Mouse (Mus musculus) kidney, embryonic 15.5 days (tissue): ENCODE data around the gene Mcam. TPM values are rescaled to one million over a fixed set of nuclear protein-coding genes. Genes with fewer than 3 reads are reported as not detected.

Experiments used
- ATAC-seq: fragments of 200-750 bp; cut with Nextera tagmentation; replicated peaks from 2 replicates; pipeline ENCODE4 v1.8.0; 2017; ENCODE audit warnings: moderate TSS enrichment; ENCODE audit not compliant: low FRiP score
- H3K27ac ChIP-seq: fragments of 300-500 bp; sonication (generic); 2 replicates; pipeline ENCODE4 v1.5.1; 2015; ENCODE audit warnings: mild to moderate bottlenecking, inconsistent platforms
- H3K27me3 ChIP-seq: fragments of 300-500 bp; sonication (generic); 2 replicates; pipeline ENCODE4 v1.6.1; 2015; ENCODE audit warnings: inconsistent platforms
- H3K36me3 ChIP-seq: fragments of 300-500 bp; sonication (generic); 2 replicates; pipeline ENCODE4 v1.6.1; 2015; ENCODE audit warnings: inconsistent platforms
- H3K4me1 ChIP-seq: fragments of 300-500 bp; sonication (generic); 2 replicates; pipeline ENCODE4 v1.6.1; 2015; ENCODE audit warnings: inconsistent platforms
- H3K4me2 ChIP-seq: fragments of 300-500 bp; sonication (generic); 2 replicates; pipeline ENCODE4 v1.6.1; 2015; ENCODE audit warnings: moderate library complexity, mild to moderate bottlenecking, inconsistent platforms
- H3K4me3 ChIP-seq: fragments of 300-500 bp; sonication (generic); replicated peaks from 2 replicates; pipeline ENCODE4 v1.5.1; 2015; ENCODE audit warnings: mild to moderate bottlenecking, inconsistent platforms
- H3K9ac ChIP-seq: fragments of 300-500 bp; sonication (generic); 2 replicates; pipeline ENCODE4 v1.6.1; 2015; ENCODE audit warnings: mild to moderate bottlenecking, inconsistent platforms
- H3K9me3 ChIP-seq: fragments of 300-500 bp; sonication (generic); replicated peaks from 2 replicates; pipeline ENCODE4 v1.6.1; 2016; ENCODE audit warnings: inconsistent platforms
- WGBS: fragments of 180-500 bp; shearing (Covaris S2); methylation state at CpG from one replicate; pipeline ENCODE4 v1.1.7; 2015; ENCODE audit warnings: mixed read lengths; 5-methylcytosine and 5-hydroxymethylcytosine counted together
- polyA plus RNA-seq: library from polyadenylated mRNA; unstranded; fragments of >200 nt; fragmentation: Nextera tagmentation; extraction: Ambion mirVana; gene quantifications from 2 replicates; pipeline ENCODE4 v1.2.1, GENCODE M21; 2015

Mcam gene
- polyA plus RNA-seq, 1 experiment from 2014 or later = 47.0 TPM

GRCm38 (mm10) chr9:44144718-44145060 is 10.4 kb downstream of the Mcam start:
- H3K27ac ChIP-seq = peak overlapping the region; percentile 74
- H3K9ac ChIP-seq = no peak overlapping the region
- ATAC-seq = no peak
- H3K4me1 ChIP-seq = peaks cover 13% of the 10 kb centered on the region
- no peaks in the 10 kb centered on the region for H3K9me3 ChIP-seq
- H3K36me3 ChIP-seq = peaks cover 84% of the 10 kb centered on the region
- H3K4me2 ChIP-seq = no peak overlapping the region
- H3K27me3 ChIP-seq = no peaks in the 10 kb centered on the region
- no peak overlapping the region for H3K4me3 ChIP-seq

GRCm38 (mm10) chr9:44147290-44147689 is 13.0 kb downstream of the Mcam start:
- Histone ChIP-seq H3K4me1 (peaks cover 13% of the 10 kb centered on the region), H3K9me3 (no peaks in the 10 kb centered on the region)

GRCm38 (mm10) chr9:44159886-44160285 is 25.6 kb downstream of the Mcam start:
- ATAC-seq = no peak
- Histone ChIP-seq H3K27ac (no peak overlapping the region), H3K4me2 (no peak overlapping the region), H3K27me3 (no peaks in the 10 kb centered on the region), H3K4me3 (no peak overlapping the region), H3K36me3 (peaks cover 91% of the 10 kb centered on the region), H3K4me1 (no peaks in the 10 kb centered on the region), H3K9me3 (no peaks in the 10 kb centered on the region), H3K9ac (no peak overlapping the region)
- WGBS = 69% methylated on average over 3 of the region's 3 CpGs

More at GRCm38 (mm10) chr9:44147290-44147689, 13.0 kb downstream of the Mcam start:
- no peak overlapping the region for H3K27ac ChIP-seq
- no peak for ATAC-seq
- no peak overlapping the region for H3K4me2 ChIP-seq
- 66% methylated on average over 3 of the region's 3 CpGs for WGBS
- H3K4me3 ChIP-seq = no peak overlapping the region
- no peaks in the 10 kb centered on the region for H3K27me3 ChIP-seq
- H3K36me3 ChIP-seq = peaks cover 84% of the 10 kb centered on the region
- H3K9ac ChIP-seq = no peak overlapping the region

- Histone ChIP-seq H3K4me3 (no peak overlapping the region), H3K4me2 (no peak overlapping the region), H3K9me3 (no peaks in the 10 kb centered on the region), H3K36me3 (peaks cover 83% of the 10 kb centered on the region), H3K4me1 (no peaks in the 10 kb centered on the region), H3K27me3 (no peaks in the 10 kb centered on the region), H3K9ac (no peak overlapping the region), H3K27ac (no peak overlapping the region)
- ATAC-seq = no peak
- WGBS = 89% methylated on average over 5 of the region's 5 CpGs
These were observed 34.7 kb downstream of the Mcam start for GRCm38 (mm10) chr9:44168931-44169330.

- Histone ChIP-seq H3K4me2 (no peak overlapping the region), H3K27me3 (no peaks in the 10 kb centered on the region), H3K4me3 (no peak overlapping the region), H3K36me3 (peaks cover 65% of the 10 kb centered on the region), H3K27ac (no peak overlapping the region), H3K9ac (no peak overlapping the region), H3K4me1 (peaks cover 3% of the 10 kb centered on the region), H3K9me3 (no peaks in the 10 kb centered on the region)
- ATAC-seq = no peak
- 76% methylated on average over 3 of the region's 3 CpGs for WGBS
These were observed 36.5 kb downstream of the Mcam start for GRCm38 (mm10) chr9:44170691-44171151.

GRCm38 (mm10) chr9:44175556-44175955 is 41.3 kb downstream of the Mcam start:
- H3K9ac ChIP-seq = no peak overlapping the region
- peak overlapping the region; percentile 76; the same call in 1 of the 2 replicates for H3K27ac ChIP-seq
- 0 out of 2 replicates have a peak overlapping the region, but pooled peaks have one; percentile 9 for H3K4me2 ChIP-seq
- 40% methylated on average over 6 of the region's 6 CpGs for WGBS
- H3K4me3 ChIP-seq = no peak overlapping the region
- H3K36me3 ChIP-seq = peaks cover 44% of the 10 kb centered on the region
- H3K27me3 ChIP-seq = no peaks in the 10 kb centered on the region
- H3K9me3 ChIP-seq = peaks cover 4% of the 10 kb centered on the region; the same call in 1 of the 2 replicates
- ATAC-seq = peak; percentile 69; the same call in 1 of the 2 replicates
- peaks cover 10% of the 10 kb centered on the region for H3K4me1 ChIP-seq

GRCm38 (mm10) chr9:44175957-44176356 is 41.7 kb downstream of the Mcam start:
- 77% methylated on average over 1 of the region's 1 CpGs for WGBS
- 0 out of 2 replicates have a peak overlapping the region, but pooled peaks have one; percentile 9 for H3K4me2 ChIP-seq
- ATAC-seq = no peak
- H3K4me3 ChIP-seq = no peak overlapping the region
- H3K27me3 ChIP-seq = no peaks in the 10 kb centered on the region
- H3K27ac ChIP-seq = peak overlapping the region; percentile 76; the same call in 1 of the 2 replicates
- H3K36me3 ChIP-seq = peaks cover 40% of the 10 kb centered on the region
- H3K9ac ChIP-seq = no peak overlapping the region
- peaks cover 10% of the 10 kb centered on the region for H3K4me1 ChIP-seq
- H3K9me3 ChIP-seq = peaks cover 4% of the 10 kb centered on the region; the same call in 1 of the 2 replicates

- Histone ChIP-seq H3K27me3 (no peaks in the 10 kb centered on the region), H3K4me1 (peaks cover 10% of the 10 kb centered on the region), H3K4me2 (no peak overlapping the region), H3K36me3 (peaks cover 25% of the 10 kb centered on the region), H3K4me3 (no peak overlapping the region), H3K27ac (no peak overlapping the region), H3K9me3 (peaks cover 4% of the 10 kb centered on the region; the same call in 1 of the 2 replicates), H3K9ac (no peak overlapping the region)
- ATAC-seq = no peak
- WGBS = 82% methylated on average over 2 of the region's 2 CpGs
These were observed 43.1 kb downstream of the Mcam start for GRCm38 (mm10) chr9:44177405-44177804.

GRCm38 (mm10) chr9:44178389-44178788 is 44.1 kb downstream of the Mcam start:
- Histone ChIP-seq H3K27ac (no peak overlapping the region), H3K36me3 (peaks cover 17% of the 10 kb centered on the region), H3K27me3 (no peaks in the 10 kb centered on the region), H3K4me3 (no peak overlapping the region), H3K4me1 (peaks cover 10% of the 10 kb centered on the region), H3K9ac (no peak overlapping the region), H3K4me2 (no peak overlapping the region), H3K9me3 (peaks cover 4% of the 10 kb centered on the region; the same call in 1 of the 2 replicates)
- no peak for ATAC-seq
- 85% methylated on average over 14 of the region's 14 CpGs for WGBS

- no peak for ATAC-seq
- Histone ChIP-seq H3K4me1 (peaks cover 10% of the 10 kb centered on the region), H3K9me3 (peaks cover 4% of the 10 kb centered on the region; the same call in 1 of the 2 replicates), H3K4me3 (no peak overlapping the region), H3K27ac (no peak overlapping the region), H3K9ac (no peak overlapping the region), H3K4me2 (no peak overlapping the region), H3K36me3 (peaks cover 17% of the 10 kb centered on the region), H3K27me3 (no peaks in the 10 kb centered on the region)
- WGBS = 97% methylated on average over 12 of the region's 12 CpGs
These were observed 44.5 kb downstream of the Mcam start for GRCm38 (mm10) chr9:44178811-44179210.

- Histone ChIP-seq H3K9me3 (peaks cover 4% of the 10 kb centered on the region; the same call in 1 of the 2 replicates), H3K4me2 (no peak overlapping the region), H3K4me1 (no peaks in the 10 kb centered on the region), H3K9ac (no peak overlapping the region), H3K27ac (no peak overlapping the region), H3K27me3 (no peaks in the 10 kb centered on the region), H3K4me3 (no peak overlapping the region), H3K36me3 (peaks cover 24% of the 10 kb centered on the region)
- no peak for ATAC-seq
- WGBS = 76% methylated on average over 5 of the region's 5 CpGs
These were observed 47.3 kb downstream of the Mcam start for GRCm38 (mm10) chr9:44181537-44181936.

- Histone ChIP-seq H3K9ac (no peak overlapping the region), H3K9me3 (peaks cover 4% of the 10 kb centered on the region; the same call in 1 of the 2 replicates), H3K4me3 (no peak overlapping the region), H3K36me3 (peaks cover 24% of the 10 kb centered on the region), H3K27ac (no peak overlapping the region), H3K4me1 (no peaks in the 10 kb centered on the region), H3K27me3 (no peaks in the 10 kb centered on the region), H3K4me2 (no peak overlapping the region)
- WGBS = 85% methylated on average over 3 of the region's 3 CpGs
- ATAC-seq = no peak
These were observed 48.0 kb downstream of the Mcam start for GRCm38 (mm10) chr9:44182260-44182659.

- Histone ChIP-seq H3K4me3 (no peak overlapping the region), H3K27ac (no peak overlapping the region), H3K36me3 (peaks cover 10% of the 10 kb centered on the region), H3K4me2 (no peak overlapping the region), H3K4me1 (no peaks in the 10 kb centered on the region), H3K9me3 (no peaks in the 10 kb centered on the region), H3K9ac (no peak overlapping the region), H3K27me3 (no peaks in the 10 kb centered on the region)
- WGBS = 84% methylated on average over 12 of the region's 12 CpGs
- no peak for ATAC-seq
These were observed 54.0 kb downstream of the Mcam start for GRCm38 (mm10) chr9:44188223-44188622.
